Mouse (Mus musculus) liver, adult 2 months (tissue): ENCODE data around the gene Nhlrc2. TPM values are rescaled to one million over a fixed set of nuclear protein-coding genes. Genes with fewer than 3 reads are reported as not detected.
"Not testable (repeated sequence)": the region's sequence is repeated elsewhere in the genome, so short reads cannot be mapped to it uniquely, and the experiment has no call there.

ENCODE experiments used
- DNase-seq: peaks from one replicate; pipeline ENCODE4 v3.0.0-alpha.2; 2011; ENCODE audit warnings: low read depth, low spot score; ENCODE audit errors: extremely low read depth
- H3K27ac ChIP-seq: fragments of 200-500 bp; replicated peaks from 2 replicates; pipeline ENCODE4 v1.5.1; 2012; ENCODE audit warnings: low read depth, mild to moderate bottlenecking, control low read depth, inconsistent platforms, low read length; ENCODE audit not compliant: insufficient read depth
- H3K27me3 ChIP-seq: fragments of 200-500 bp; 2 replicates; pipeline ENCODE4 v1.6.1; 2012; ENCODE audit warnings: mild to moderate bottlenecking, moderate library complexity, low read length, inconsistent platforms; ENCODE audit not compliant: control insufficient read depth, insufficient read depth
- H3K36me3 ChIP-seq: fragments of 200-500 bp; 2 replicates; pipeline ENCODE4 v1.6.1; 2012; ENCODE audit warnings: low read length, inconsistent platforms; ENCODE audit not compliant: control insufficient read depth, insufficient read depth
- H3K4me1 ChIP-seq: fragments of 200-500 bp; 2 replicates; pipeline ENCODE4 v1.6.1; 2011; ENCODE audit warnings: low read length; ENCODE audit not compliant: control insufficient read depth, insufficient read depth
- H3K4me3 ChIP-seq: fragments of 200-500 bp; 2 replicates; pipeline ENCODE4 v1.5.1; 2011; ENCODE audit warnings: low read depth, mild to moderate bottlenecking, control low read depth, low read length, moderate library complexity; ENCODE audit not compliant: insufficient read depth
- H3K79me2 ChIP-seq: fragments of 200-500 bp; 2 replicates; pipeline ENCODE4 v1.6.1; 2012; ENCODE audit warnings: inconsistent platforms, mild to moderate bottlenecking, low read length, moderate library complexity; ENCODE audit not compliant: control insufficient read depth, insufficient read depth
- H3K9ac ChIP-seq: fragments of 200-500 bp; 2 replicates; pipeline ENCODE4 v1.6.1; 2012; ENCODE audit warnings: low read depth, mild to moderate bottlenecking, control low read depth, inconsistent platforms, low read length
- CTCF ChIP-seq: fragments of 200-500 bp; IDR thresholded peaks from 2 replicates; pipeline ENCODE4 v1.5.1; 2011; ENCODE audit warnings: low read depth, low read length, control low read depth
- POLR2A ChIP-seq: fragments of 200-500 bp; IDR thresholded peaks from 2 replicates; pipeline ENCODE4 v1.6.1; 2011; ENCODE audit warnings: low read length, control low read depth; ENCODE audit not compliant: insufficient read depth; ENCODE audit errors: extremely low read depth
- WGBS: fragments of 180-500 bp; shearing (Covaris S2); methylation state at CpG from one replicate; pipeline ENCODE4 v1.1.7; 2018; 5-methylcytosine and 5-hydroxymethylcytosine counted together
- polyA plus RNA-seq: library from polyadenylated mRNA; depleted of rRNA; stranded (reverse); fragments of >200 nt; gene quantifications from 2 replicates; pipeline ENCODE4 v1.2.3, GENCODE M21; 2012; rRNA removed
- total RNA-seq: library from RNA; depleted of rRNA; stranded (reverse); fragments of >200 nt; gene quantifications from 2 replicates; pipeline ENCODE4 v1.2.3, GENCODE M21; 2014; rRNA removed

Gene Nhlrc2
- total RNA-seq (11.9 and 12.6 TPM in 2 replicates), polyA plus RNA-seq (3.8 and 3.9 TPM in 2 replicates)

GRCm38 (mm10) chr19:56548230-56549032, at the start of gene Nhlrc2:
Gene Nhlrc2, plus strand, starts transcription at chr19:56548261.
- H3K9ac ChIP-seq = peak within 1 kb of the TSS; percentile 95
- peak within 1 kb of the TSS; percentile 89 for H3K4me3 ChIP-seq
- no peaks in the 10 kb centered on the region for H3K27me3 ChIP-seq
- TF ChIP-seq CTCF = no peak
- peak; percentile 64; the same call in 1 of the 2 replicates for TF ChIP-seq POLR2A
- H3K79me2 ChIP-seq = peaks cover 2% of the 10 kb centered on the region; the same call in 1 of the 2 replicates
- peaks cover 9% of the 10 kb centered on the region; the same call in 1 of the 2 replicates for H3K4me1 ChIP-seq
- WGBS = under 1% methylated on average over 69 of the region's 69 CpGs
- peak; percentile 92 for DNase-seq
- H3K36me3 ChIP-seq = peaks cover 18% of the 10 kb centered on the region; the same call in 1 of the 2 replicates
- H3K27ac ChIP-seq = peak within 1 kb of the TSS; percentile 94

- H3K79me2 ChIP-seq, H3K9ac ChIP-seq, DNase-seq, H3K27me3 ChIP-seq, H3K4me1 ChIP-seq, H3K27ac ChIP-seq, H3K4me3 ChIP-seq, H3K36me3 ChIP-seq: not testable (repeated sequence)
- no CpG with 5 or more reads among the region's 5 CpGs for WGBS
Observed at GRCm38 (mm10) chr19:56503069-56503468, 45.0 kb upstream of the Nhlrc2 start.

- not testable (repeated sequence) for H3K27me3 ChIP-seq, H3K9ac ChIP-seq, H3K4me1 ChIP-seq, H3K79me2 ChIP-seq, H3K4me3 ChIP-seq, H3K27ac ChIP-seq, DNase-seq, H3K36me3 ChIP-seq
- WGBS = no CpG with 5 or more reads among the region's 5 CpGs
Observed at GRCm38 (mm10) chr19:56503525-56503924, 44.5 kb upstream of the Nhlrc2 start.

GRCm38 (mm10) chr19:56511207-56511606, 36.9 kb upstream of the Nhlrc2 start:
- DNase-seq, H3K27me3 ChIP-seq: not testable (repeated sequence)

GRCm38 (mm10) chr19:56513527-56513926, 34.5 kb upstream of the Nhlrc2 start:
- not testable (repeated sequence) for H3K79me2 ChIP-seq, H3K4me1 ChIP-seq, H3K9ac ChIP-seq, H3K36me3 ChIP-seq, H3K27ac ChIP-seq, H3K4me3 ChIP-seq, H3K27me3 ChIP-seq, DNase-seq
- WGBS = no CpG with 5 or more reads among the region's 2 CpGs

More at GRCm38 (mm10) chr19:56511207-56511606, 36.9 kb upstream of the Nhlrc2 start:
- not testable (repeated sequence) for H3K4me3 ChIP-seq, H3K27ac ChIP-seq, H3K79me2 ChIP-seq, H3K36me3 ChIP-seq, H3K4me1 ChIP-seq, H3K9ac ChIP-seq
- WGBS = no CpG with 5 or more reads among the region's 4 CpGs

GRCm38 (mm10) chr19:56519408-56519807, 28.7 kb upstream of the Nhlrc2 start:
- not testable (repeated sequence) for DNase-seq
- WGBS = no CpG with 5 or more reads among the region's 7 CpGs

GRCm38 (mm10) chr19:56530529-56530928, 17.5 kb upstream of the Nhlrc2 start:
- H3K4me1 ChIP-seq = peaks cover 18% of the 10 kb centered on the region
- not testable (repeated sequence) for H3K9ac ChIP-seq, DNase-seq, H3K4me3 ChIP-seq, H3K36me3 ChIP-seq, H3K79me2 ChIP-seq, H3K27ac ChIP-seq, H3K27me3 ChIP-seq
- no CpG with 5 or more reads among the region's 11 CpGs for WGBS

More at GRCm38 (mm10) chr19:56519408-56519807, 28.7 kb upstream of the Nhlrc2 start:
- H3K4me1 ChIP-seq, H3K27me3 ChIP-seq, H3K36me3 ChIP-seq, H3K79me2 ChIP-seq, H3K9ac ChIP-seq, H3K4me3 ChIP-seq, H3K27ac ChIP-seq: not testable (repeated sequence)
